In genomic region chr6:18300781-18301180, GRCm38 (mm10) we compare ENCODE assay signal across 15 mouse cellular contexts.
"Had no signal": no experiment of that assay in that cellular context is flagged by ENCODE, and none has a peak within 500 bp of the region (broad histone marks: within the 10 kb centered on the region; RNA-seq: fewer than 3 reads in every experiment).

No protein-coding gene starts in this region.

- H3K27ac ChIP-seq: limb, embryonic 12.5 days; lung, embryonic 15.5 days; macrophage; midbrain, embryonic 13.5 days; neural tube, embryonic 15.5 days; stomach, postnatal 0 days had no signal

- H3K4me1 ChIP-seq: midbrain, embryonic 13.5 days; neural tube, embryonic 15.5 days had no signal

- ATAC-seq: intestine, postnatal 0 days; midbrain, embryonic 13.5 days had no signal

- H3K4me3 ChIP-seq: limb, embryonic 12.5 days; lung, embryonic 15.5 days; midbrain, embryonic 13.5 days; myocyte; neural tube, embryonic 15.5 days had no signal

- H3K9me3 ChIP-seq: limb, embryonic 12.5 days; lung, embryonic 15.5 days; midbrain, embryonic 13.5 days; neural tube, embryonic 15.5 days had no signal

- H3K4me2 ChIP-seq: limb, embryonic 12.5 days; lung, embryonic 15.5 days; midbrain, embryonic 13.5 days; neural tube, embryonic 15.5 days had no signal

- H3K36me3 ChIP-seq: limb, embryonic 12.5 days; lung, embryonic 15.5 days; midbrain, embryonic 13.5 days; neural tube, embryonic 15.5 days had no signal

- H3K27me3 ChIP-seq: limb, embryonic 12.5 days; lung, embryonic 15.5 days; midbrain, embryonic 13.5 days; neural tube, embryonic 15.5 days had no signal

- DNase-seq: kidney, adult 8-10 months; kidney, postnatal 25 days; layer of hippocampus, adult 9-11 months; layer of hippocampus, postnatal 36 days; lung, postnatal 14 days; thymus, adult 18-20 months; thymus, postnatal 14 days had no signal

- H3K9ac ChIP-seq: limb, embryonic 12.5 days; lung, embryonic 15.5 days; midbrain, embryonic 13.5 days; neural tube, embryonic 15.5 days had no signal
